Mouse (Mus musculus) thymus, postnatal 14 days (tissue): ENCODE results near the gene Sec62.
A peak's percentile ranks its signal among the peaks of the same experiment; 100 is the strongest.

Experiments
- DNase-seq: peaks from one replicate; pipeline ENCODE4 v3.0.0; 2021

Gene Sec62

DNA sequence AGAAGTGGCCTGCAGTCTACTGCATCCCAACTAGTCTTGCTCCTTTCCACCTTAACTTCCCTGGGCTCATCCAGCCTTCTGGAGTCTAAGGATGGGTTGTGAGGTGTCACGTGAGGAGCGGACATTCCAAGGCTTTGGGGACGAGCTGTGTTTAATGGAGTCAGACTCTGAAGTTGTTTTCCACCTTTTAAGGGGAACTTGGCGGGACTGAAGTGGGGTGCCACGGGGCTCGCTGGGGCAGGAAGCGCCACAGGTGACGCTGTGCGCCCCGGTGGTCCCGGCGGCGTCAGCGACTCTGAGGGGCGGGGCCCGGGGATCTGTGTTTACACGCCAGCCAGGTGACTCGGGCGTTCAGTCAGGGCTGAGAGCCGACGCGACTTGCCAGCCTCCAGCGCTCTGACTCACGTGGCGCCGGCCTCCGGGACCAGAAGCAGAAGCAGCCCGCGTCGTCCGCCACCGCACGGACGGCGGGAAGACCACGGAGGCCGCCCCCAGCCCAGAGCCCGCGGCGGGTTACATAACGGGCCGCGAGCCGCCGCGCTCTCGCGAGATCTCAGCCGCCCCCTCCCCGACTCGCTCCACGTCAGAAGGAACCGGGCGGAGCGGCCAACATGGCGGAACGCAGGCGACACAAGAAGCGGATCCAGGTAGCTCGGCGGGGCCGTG is at the start of gene Sec62:
Gene Sec62 (plus strand): TSS at position 139 of the 666 bp plus-strand sequence.
- peak; percentile 96 for DNase-seq

- DNase-seq: no peak
Observed at GRCm38 (mm10) chr3:30742891-30743290, 49.8 kb upstream of the Sec62 start.

GRCm38 (mm10) chr3:30746006-30746405 is 46.7 kb upstream of the Sec62 start, which contains the start of gene Samd7:
TSS of gene Samd7 (plus strand) at chr3:30746293.
- DNase-seq: no peak

DNA sequence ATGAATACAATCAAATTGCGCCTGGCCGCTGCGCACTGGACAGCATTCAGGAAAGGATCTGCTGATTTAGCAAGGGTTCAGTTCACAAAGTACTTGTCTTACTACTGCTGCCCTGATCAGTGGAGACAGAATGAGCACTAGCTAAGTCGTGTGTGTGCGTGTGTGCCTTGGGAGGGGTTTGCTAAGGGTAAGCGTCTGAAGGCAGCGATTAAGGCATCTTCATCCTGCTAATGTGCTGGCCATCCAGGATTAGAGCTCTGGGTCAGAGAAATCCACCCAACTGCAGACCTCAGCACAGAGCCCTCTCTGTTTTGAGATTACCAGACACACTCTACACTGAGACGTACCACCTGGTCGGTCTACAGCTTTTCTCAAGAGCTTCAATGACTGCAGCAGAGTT is 44.4 kb upstream of the Sec62 start:
- no peak for DNase-seq

GRCm38 (mm10) chr3:30754696-30755095 is 38.0 kb upstream of the Sec62 start:
- no peak for DNase-seq

GRCm38 (mm10) chr3:30764877-30765276 is 27.8 kb upstream of the Sec62 start:
- no peak for DNase-seq

- peak; percentile 54 for DNase-seq
Observed at GRCm38 (mm10) chr3:30765311-30766027, 27.2 kb upstream of the Sec62 start.

- no peak for DNase-seq
Observed at GRCm38 (mm10) chr3:30766177-30766576, 26.5 kb upstream of the Sec62 start.

DNA sequence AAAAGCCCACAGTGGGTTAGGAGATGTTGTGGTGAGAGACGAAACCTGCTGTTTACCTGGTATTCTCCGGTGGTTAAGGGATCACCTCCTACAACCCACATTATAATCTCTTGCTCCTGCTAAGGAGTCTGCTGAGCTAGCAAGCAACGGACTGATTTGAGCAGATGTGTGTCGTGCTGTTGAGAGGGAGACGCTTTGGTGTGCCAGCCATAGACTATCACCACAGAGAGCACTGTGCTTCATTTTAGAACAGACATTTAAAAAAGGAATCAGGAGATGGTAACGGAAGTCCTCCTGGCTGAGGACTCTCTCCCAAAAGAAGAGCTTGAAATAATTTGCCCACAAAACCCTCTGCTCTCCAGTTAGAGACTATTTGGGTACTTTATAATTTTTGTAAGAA is 25.4 kb upstream of the Sec62 start:
- DNase-seq: no peak

DNA sequence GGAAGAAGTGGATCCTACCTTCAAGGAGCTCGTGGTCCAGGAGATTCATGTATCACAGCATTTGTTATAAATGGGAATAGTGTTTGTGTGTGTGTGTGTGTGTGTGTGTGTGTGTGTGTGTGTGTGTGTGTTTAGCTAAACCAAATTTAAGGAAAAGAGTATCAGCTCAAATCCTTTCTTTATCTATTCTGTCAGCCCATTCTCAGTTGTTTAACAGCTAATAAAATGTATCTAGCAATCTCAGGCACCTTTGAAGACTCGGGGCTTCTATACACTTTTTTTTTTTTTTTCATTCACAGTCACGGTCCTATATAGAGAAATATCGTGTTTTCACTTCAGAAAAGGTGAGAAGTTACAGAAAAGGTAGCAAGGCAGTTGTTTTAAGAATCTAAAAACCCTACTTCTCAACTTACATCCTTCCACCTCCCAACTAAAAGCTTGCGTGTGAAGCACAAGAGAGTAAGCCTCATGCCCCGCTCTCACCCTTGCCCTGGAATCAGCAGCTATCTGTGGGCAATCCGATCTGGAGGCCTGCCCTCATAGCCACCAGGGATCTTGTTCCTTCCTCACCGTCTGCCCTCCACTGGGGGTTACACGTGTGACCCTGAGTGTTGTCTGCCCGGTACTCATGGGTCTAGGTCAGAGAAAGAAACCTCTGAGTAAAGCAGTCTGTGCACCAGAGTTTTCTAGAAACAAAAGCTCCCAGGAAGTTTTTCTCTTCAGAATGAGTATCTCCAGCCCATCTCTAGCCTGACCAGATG is 22.7 kb upstream of the Sec62 start:
- no peak for DNase-seq

DNA sequence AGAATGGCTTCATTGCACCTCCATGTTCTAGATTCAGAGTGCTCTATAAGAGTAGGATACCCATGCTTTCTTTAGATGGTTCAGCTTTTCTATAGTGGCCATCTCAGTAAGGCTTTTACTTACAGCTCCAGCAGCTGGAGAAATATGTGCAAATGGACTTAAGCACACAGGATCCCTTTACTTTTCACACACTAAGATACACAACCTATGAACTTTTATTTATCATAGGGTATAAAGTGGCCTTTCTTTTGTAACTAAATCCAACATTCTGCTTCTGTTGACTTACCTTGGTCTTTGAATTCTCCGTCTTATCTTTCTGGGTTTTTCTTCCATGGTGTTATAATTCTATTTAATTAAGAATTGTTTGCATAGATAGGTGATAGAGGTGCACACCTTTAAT is 21.1 kb upstream of the Sec62 start:
- DNase-seq: no peak

DNA sequence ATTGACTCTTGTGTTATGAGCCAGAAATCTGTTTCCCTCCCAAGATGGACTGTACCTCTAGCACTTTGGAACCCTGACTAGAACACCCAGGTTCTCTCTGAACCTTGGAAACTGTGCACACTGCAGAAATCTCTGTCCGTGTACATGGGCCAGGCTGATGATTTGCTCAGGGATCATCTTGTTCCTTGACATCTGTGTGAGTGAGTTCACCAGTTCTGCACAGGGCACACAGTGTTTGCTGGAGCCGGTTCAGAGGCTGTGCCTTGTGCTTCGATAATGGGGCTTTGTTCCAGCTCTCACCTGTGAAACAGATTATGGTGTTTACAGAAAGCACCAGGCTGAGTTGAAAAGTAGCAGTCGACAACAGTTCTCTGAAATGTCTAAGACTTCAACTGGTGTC is 20.0 kb upstream of the Sec62 start:
- DNase-seq: no peak

DNA sequence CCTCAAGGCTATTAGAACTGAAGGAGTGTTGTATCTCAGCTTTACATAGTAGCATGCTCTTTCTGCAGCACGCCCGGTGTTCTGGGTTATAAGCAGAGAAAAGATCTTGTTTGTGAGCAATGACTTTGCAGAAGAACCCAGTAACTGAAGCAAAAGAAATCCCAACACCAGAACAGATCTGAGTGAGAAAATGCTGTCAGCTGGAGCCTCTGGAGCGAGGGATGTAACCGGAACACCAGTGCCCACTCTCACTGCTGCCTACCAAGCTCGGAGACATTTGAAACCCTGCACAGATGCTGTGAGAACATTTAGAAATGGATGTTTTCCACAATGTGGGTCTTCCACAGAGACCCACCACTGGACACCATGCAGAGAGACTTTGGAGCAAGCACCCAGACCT is 18.0 kb upstream of the Sec62 start:
- DNase-seq: no peak

DNA sequence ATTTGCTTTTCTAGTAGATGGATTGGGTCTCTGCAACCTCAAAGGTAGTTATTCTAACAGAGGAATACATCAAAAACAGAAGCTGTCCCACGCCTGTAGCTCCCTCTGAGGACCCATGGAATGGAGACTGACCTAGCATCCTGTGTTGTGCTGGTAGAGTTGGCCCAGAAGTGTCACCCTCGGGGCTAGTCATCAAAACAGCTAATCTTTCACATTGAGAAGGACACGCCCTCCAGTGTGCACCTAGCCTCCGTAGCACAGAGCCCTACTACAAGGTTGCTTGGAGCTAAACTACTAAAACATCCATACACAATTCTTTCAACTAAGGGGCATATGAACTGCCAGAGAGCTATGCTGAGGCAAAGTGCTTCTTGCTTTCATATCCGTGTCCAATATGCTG is 14.7 kb upstream of the Sec62 start:
- DNase-seq: no peak

GRCm38 (mm10) chr3:30788531-30788930 is 4.1 kb upstream of the Sec62 start:
- no peak for DNase-seq

DNA sequence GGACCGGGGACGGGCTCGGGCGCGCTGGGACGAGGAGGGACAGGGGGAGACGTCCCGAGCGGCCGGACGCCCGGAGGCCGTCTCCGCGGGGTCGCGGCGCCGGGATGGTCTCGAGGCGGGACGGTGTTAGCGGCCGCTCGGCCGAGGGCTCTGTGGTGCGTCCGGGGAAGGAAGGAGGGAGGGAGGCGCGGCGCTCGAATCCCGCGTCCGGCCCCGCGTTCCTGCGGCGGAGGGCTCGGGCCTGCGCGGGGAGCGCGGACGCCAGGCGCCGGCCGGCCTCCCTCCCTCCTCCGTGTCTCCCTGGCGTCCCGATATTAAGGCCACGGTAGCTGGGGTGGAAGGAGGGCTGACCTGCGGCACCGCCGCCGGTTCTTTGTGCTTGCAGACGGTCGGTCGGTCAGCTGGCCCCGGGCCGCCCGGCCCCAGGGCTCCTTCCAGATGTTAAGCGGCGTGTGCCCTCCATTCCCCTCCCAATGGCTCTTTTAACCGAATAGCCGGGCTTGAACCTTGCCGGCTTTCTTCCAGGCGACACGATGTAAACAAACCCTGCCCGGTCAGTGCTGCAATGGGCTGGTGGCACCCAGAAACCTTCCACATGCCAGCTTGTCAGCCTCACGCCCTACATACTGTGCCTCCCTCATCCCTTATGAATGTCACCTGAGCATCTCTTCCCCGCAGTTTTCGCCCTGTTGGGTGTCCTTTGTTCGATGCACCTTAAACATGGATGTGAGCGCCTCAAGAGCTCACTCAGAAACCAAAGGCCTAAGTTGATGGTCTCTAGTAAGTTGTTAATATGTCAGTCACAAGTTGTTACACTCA is 937 bp downstream of the Sec62 start:
- no peak for DNase-seq

GRCm38 (mm10) chr3:30802171-30802570 is 9.5 kb downstream of the Sec62 start:
- DNase-seq: no peak

DNA sequence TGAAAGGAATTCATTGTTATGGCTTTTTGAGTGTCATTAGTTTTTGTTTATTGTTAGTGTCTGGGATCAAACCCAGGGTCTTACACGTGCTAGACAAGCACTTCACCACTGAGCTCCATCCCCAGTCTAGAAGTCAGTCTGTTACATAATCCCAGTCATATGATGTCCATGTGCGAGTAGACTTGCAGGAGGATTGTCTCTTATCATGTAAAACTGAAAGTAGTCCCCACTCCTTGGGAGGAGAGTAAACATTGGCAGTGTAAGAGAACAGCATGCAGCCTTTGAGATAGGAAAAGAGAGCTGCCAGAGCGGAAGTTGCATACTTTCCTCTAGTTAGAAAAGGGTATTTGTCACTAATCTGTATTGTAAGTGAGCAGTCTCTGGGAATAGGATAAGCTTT is 20.2 kb downstream of the Sec62 start:
- DNase-seq: no peak

DNA sequence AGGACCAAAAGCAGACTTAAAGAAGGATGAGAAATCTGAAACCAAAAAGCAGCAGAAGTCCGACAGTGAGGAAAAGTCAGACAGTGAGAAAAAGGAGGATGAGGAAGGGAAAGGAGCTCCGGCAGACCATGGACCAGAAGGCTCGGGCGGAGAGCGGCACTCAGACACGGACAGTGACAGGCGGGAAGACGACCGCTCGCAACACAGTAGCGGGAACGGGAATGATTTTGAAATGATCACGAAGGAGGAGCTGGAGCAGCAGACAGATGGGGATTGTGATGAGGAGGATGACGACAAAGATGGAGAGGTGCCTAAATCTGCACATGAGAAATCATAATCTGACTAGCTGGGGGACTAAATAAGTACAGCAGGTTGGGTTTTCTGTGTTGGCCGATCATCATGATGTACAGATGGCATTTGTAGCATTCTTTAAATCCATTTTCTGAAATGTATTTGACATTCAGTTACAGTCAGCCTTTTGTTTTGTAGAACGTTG is 26.0 kb downstream of the Sec62 start:
- no peak for DNase-seq

GRCm38 (mm10) chr3:30822163-30822562 is 29.5 kb downstream of the Sec62 start:
- DNase-seq: no peak

DNA sequence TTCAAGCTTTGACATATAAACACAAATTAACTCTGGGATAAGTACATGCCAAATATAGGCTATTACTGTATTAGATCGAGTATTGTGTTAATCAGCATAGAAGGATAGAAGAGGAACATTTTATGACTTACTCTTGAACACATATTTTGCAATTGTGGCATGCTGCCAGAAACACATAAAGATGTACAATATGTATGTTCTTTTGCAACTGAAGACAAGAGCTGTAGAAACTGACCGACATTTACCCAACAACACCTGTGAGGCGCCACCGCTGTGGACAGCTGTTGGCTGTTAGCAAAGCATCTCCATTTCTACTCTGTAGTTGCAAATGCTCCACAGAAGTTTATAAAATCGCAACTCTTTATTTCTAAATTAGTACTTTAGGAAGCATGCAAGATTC is 33.4 kb downstream of the Sec62 start:
- DNase-seq: no peak

DNA sequence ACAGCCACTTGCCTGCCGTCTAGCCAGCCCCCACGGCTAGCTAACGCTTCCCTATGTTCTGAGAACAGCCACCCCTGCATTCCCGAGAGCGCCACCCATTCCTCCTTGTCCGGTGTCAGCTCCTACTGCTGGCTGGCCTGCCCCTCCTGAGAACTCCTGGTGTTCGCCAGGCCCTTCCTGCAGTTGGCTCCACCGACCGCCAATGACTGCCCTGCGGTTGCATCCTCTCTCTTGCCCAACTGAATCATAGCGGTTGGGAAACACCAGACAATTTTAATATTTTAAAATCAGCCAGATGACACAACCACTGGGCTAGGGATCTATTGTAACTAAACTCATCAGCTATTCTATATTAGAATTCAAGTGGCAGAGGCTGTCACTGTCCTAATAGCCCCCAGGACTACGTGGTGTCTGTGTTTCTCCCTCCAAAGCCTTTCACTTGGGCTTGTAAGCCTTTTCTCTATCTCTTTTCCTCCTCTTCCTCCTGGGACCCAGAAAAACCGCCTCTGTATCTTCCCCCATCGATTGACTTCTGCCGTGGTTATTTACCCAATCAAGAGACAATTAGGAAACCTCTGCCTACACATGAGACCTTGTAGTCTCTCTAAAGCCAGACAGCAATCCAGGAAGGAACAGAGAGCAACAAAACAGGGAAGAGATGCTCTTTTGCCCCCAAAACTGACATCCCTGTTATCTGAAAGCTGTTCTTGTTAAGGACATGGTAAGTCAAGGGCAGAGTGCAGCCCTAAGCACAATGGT is 39.4 kb downstream of the Sec62 start:
- no peak for DNase-seq
